Mouse (Mus musculus) heart, adult 11 months (tissue): ENCODE data around the gene Kcnj10.

Experiments used
- DNase-seq: peaks from one replicate; pipeline ENCODE4 v3.0.0; 2022

The Kcnj10 gene

DNA sequence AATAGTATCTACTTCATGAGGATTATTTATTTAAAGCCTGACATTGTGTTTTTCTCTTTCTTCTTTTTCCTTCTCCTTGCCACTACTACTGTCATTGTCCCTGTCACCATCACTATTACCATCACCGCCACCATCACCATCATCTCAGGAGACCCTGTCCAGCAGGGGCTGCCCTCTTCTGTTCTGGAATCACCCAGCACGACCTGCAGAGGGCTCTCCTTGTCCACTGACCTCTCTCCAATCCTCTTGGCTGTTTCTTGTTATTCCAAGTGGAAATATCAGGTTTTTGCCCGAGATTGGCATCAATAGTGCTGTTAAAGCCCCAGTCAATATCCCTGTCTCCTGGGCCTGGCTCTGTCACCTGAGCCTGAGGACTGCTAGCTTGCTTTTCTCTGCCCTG, 7.5 kb upstream of the Kcnj10 start:
- no peak for DNase-seq

DNA sequence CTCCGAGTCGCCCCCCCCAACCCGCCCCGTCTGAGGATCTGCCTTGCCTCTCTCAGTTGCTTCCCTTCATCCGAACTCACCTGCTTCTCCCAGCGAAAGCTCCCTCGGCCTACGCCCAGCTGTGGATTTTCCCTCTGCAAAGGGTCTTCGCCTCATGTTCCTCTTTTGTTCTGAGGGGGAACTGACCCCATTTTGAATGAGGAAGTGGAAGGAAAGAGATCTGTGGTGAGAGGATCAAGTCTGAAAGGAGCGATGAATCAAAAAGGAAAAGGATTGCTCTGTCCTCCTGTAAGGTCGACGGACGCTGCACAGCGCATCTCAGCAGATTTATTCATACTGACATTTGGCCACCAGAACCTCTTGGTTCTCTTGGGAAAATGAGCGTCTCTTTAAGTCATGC, 5.2 kb upstream of the Kcnj10 start:
- DNase-seq = no peak

- DNase-seq = no peak
Measured at GRCm38 (mm10) chr1:172337411-172338185, 3.4 kb upstream of the Kcnj10 start.

DNA sequence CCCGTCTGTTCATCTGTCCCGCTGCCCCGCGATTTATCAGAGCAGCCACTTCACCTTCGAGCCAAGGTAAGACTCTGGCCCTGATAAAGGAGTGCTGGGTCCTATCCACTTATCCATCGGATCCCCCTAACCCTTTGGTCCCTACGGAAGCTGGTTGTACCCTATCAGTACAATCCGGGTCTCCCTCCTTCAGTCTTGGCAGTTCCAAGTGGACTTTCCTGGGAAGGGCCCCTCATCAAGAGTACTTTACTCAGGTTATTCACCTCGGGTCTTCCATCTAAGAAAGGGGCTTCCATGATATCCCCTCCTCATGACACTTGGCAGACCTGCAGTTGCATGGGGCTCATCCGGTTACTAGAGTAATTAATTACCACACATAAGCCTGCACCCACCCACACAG, 376 bp downstream of the Kcnj10 start:
- no peak for DNase-seq

GRCm38 (mm10) chr1:172342729-172343128, 1.7 kb downstream of the Kcnj10 start:
- DNase-seq = no peak

- no peak for DNase-seq
Measured at GRCm38 (mm10) chr1:172343914-172344313, 2.9 kb downstream of the Kcnj10 start.

DNA sequence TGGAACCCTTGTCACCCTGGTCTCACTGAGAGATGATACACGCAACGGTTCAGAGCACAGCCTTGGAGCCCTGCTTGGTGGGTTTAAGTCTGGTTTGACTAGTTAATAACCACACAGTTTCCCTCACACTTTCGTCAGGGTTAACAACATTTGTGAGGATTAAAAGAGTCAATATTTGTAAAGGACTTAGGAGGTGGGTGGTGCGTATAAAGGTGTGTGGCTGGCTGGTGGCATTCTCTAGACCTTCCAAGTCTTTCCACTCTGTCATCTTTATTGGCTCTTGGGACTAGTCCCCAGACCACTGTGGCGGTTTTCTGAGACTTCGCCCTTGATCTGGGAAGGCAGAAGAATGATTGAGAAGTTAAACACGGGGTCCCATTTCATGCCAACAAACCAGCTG, 3.8 kb downstream of the Kcnj10 start:
- DNase-seq = no peak

GRCm38 (mm10) chr1:172346707-172347106, 5.7 kb downstream of the Kcnj10 start:
- DNase-seq = no peak

DNA sequence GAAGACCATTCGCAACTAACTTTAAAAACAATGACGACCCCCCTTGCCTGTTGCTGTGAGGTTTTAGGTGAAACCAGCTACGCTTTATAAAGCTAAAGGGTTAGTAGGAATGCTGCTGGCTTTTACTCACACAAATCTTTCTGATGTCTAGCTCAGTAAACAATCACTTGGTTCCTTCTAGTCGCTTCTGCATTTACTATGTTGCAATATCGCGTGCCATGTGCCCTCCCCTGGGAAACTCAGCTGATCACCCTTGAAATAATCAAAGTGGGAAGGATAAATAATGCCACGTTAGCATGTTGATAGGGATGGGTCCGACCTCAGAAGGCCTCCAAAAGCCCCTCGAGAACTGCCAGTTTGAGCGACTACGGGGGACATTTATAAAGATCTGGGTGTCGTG, 6.4 kb downstream of the Kcnj10 start:
- no peak for DNase-seq

DNA sequence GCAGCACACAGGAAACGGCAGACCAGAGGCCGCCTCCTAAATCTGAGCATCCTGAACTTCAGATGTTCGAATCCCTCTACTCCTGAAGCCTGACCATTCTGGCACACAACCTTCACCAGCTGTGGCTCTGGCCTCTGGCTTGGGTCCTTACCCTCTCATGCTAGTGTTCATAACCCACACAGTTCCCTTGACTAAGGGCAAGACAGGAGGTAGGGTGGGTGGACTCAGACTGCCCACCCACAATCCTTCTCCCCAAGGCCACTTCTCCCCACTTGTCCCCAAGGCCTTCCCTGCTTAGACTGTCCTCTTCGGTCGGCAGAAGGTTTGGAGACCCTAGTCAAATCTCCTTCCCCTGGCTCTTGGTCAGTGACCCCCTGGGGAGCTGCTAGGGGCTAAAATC, 8.5 kb downstream of the Kcnj10 start:
- DNase-seq = no peak

DNA sequence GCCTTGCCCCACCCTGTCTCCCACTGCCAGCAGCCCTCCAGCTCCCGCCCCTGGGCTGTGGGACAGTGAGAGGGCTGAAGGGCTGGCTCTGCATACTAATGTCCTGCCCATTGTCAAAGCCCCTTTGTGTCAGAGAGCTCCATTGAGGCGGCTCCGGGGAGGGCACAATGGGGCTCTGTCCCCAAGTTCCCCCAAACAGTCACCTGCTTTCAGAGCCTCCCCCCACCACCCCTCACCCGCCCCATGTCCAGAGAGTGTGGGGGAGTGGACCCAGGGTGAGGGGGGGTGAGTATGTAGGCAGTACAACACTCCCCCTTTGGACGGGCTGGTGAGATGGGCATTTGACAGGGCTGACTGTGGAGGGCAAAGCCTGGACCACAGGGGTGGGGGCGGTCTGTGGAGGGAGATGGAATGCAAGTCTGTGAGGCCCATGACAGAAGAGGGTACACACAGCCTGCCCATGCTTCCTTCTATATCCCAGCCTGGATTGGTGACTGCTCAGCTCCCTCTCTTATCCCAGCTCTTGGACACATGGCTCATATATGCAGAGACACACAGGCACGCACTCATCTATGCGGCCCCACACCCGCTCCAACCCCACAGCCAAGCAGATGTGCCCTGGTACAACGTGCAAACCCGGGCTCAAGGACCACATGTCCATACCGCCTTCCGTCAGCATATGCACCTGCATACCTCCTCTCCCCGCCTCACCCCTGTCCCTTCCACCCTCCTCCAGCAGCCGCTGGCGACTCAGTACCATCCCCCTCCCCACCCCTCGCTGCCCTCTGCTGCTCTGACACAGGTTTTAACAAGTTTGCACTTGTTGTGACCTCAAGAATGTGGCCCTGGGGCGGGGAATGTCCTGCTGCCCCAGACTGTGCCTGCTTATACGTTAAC, 9.2 kb downstream of the Kcnj10 start:
- no peak for DNase-seq

GRCm38 (mm10) chr1:172352001-172352400, 11.0 kb downstream of the Kcnj10 start:
- no peak for DNase-seq

DNA sequence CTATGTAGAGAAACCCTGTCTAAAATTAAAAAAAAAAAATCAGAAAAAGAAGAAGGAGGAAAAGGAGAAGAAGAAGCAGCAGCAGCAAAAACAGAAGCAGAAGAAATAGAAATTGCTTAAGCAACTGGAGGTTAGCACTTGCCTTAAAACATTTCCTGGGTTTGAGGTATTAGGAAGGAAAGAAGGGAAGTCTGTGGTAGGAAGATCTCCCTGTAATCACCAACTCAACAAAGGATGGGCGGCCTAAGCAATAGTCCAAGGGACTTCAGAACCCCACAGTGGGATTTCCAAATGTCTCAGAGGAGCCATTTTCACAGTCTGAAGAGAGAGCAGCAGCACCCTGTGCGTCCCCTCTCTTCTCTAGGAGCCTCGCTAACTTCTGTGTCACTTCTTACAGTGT, 11.4 kb downstream of the Kcnj10 start:
- DNase-seq = no peak

- peak; percentile 64 for DNase-seq
Measured at GRCm38 (mm10) chr1:172355336-172355735, 14.3 kb downstream of the Kcnj10 start.

DNA sequence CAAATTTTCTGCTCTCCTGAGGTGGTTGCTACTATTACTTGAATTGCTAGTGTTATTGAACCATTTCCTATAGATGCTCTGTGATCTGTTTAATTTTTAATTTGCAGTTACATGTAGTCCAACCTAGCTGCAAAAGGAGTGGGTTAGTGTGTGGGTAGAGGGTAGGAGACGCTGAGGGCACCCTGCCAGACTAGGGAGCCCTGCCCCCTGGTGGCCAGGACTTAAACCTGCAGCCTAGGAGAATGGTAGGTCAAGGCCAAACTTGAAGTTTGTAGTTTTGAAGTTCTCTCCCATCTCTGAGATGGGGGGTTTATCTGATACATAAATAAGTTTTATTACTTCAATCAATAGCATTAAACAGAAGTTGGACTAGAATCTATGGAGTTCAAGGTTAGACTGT, 16.5 kb downstream of the Kcnj10 start:
- DNase-seq = peak; percentile 90

DNA sequence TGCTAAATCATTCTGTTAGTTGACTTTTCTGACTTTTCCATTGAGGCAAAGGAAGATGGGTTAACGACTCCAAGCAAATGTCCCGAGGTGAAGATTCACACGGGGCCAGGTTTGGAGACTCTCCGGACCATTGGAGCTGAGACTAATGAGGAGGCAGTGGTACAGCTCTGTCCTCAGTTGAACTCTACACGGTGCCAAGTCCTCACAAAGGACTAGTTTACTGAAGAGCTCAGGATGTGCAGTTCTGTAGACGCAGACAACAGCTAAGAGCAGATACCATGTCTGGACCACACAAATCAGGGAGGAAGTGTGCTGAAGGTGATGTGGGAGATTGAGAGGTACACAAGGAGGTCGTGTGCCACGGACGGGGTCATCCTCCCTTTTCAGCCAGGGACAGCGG, 17.3 kb downstream of the Kcnj10 start:
- DNase-seq = peak; percentile 57

- peak; percentile 93 for DNase-seq
Measured at GRCm38 (mm10) chr1:172364684-172365083, 23.7 kb downstream of the Kcnj10 start.

GRCm38 (mm10) chr1:172368768-172369418, 27.9 kb downstream of the Kcnj10 start:
- DNase-seq = no peak

- DNase-seq = peak; percentile 100
Measured at GRCm38 (mm10) chr1:172376198-172376667, 35.2 kb downstream of the Kcnj10 start, which contains the start of gene Pigm. TSS of gene Pigm (plus strand) at chr1:172376546.

DNA sequence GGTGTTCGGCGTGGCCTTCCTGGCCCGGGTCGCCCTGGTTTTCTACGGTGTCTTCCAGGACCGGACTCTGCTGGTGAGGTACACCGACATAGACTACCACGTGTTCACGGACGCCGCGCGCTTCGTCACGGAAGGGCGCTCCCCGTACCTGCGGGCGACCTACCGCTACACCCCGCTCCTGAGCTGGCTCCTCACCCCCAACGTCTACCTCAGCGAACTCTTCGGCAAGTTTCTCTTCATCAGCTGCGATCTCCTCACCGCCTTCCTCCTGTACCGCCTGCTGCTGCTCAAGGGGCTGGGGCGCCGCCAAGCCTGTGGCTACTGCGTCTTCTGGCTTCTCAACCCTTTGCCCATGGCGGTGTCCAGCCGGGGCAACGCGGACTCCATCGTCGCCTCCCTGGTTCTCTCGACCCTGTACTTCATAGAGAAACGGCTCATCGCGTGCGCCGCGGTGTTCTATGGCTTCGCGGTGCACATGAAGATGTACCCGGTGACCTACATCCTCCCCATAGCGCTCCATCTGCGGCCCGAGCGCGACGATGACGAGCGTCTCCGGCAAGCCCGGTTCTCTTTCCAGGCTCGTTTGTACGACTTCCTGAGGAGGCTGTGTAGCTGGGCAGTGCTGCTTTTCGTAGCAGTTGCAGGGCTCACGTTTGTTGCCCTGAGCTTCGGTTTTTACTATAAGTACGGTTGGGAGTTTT, 35.9 kb downstream of the Kcnj10 start:
- peak; percentile 93 for DNase-seq

- peak; percentile 88 for DNase-seq
Measured at GRCm38 (mm10) chr1:172380066-172380465, 39.1 kb downstream of the Kcnj10 start.

DNA sequence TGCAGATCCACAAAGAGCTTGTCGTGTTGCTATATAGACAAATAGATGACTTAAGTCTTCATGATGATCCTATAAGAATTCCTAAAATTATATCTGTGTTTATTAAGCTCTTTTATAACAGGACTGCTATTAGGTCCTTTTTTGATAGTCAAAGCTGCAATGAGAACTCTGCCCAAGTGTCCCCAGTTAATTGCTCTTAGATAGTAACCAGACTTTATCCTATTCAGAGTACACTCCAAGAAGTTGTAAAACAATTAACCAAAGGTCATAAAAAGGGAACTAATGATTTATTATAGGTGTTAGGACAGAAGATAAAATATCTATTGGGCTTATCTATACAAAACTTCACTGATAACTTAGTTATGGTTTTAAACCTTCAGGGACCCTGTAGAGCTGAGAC, 41.1 kb downstream of the Kcnj10 start:
- DNase-seq = no peak

DNA sequence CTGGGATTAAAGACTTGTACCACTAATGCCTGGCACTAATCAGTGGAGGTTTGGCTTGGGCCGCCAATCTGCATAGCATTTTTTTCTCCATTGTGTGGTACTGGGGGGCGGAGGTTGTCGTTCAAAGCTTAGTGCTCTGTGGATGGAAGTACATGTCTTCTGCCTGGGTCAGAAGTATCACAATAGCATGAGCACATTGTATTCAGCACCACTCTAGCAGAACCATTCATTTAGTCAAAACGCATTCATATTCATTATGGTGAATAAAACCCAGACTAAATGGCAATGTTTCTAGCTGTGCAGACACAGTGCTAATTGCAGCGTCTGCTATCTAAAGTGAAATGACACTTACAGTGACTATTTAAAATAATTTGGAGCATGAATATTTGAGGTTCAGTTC, 46.2 kb downstream of the Kcnj10 start:
- DNase-seq = no peak
